Mouse (Mus musculus) gastrocnemius, adult 2 months (tissue): ENCODE results near the gene Phyhd1. TPM values are rescaled to one million over a fixed set of nuclear protein-coding genes. Genes with fewer than 3 reads are reported as not detected.

Experiments
- DNase-seq: peaks from one replicate; pipeline ENCODE4 v3.0.0; 2022
- H3K27ac ChIP-seq: fragments of 200-600 bp; 2 replicates; pipeline ENCODE4 v1.8.1; 2022; ENCODE audit warnings: mild to moderate bottlenecking
- H3K4me3 ChIP-seq: fragments of 200-600 bp; 2 replicates; pipeline ENCODE4 v1.8.1; 2022; ENCODE audit warnings: mild to moderate bottlenecking, moderate library complexity
- CTCF ChIP-seq: fragments of 200-600 bp; IDR thresholded peaks from 2 replicates; pipeline ENCODE4 v1.8.1; 2022; ENCODE audit warnings: antibody characterized with exemption, mild to moderate bottlenecking, moderate library complexity
- intact Hi-C: fragments of 180-260 bp; cut with DNase I; formaldehyde crosslinking; loops from one replicate; pipeline ENCODE4 v1.15.1; 2025
- total RNA-seq, 2 experiments: library from RNA; stranded (reverse); gene quantifications; 2 replicates each; pipeline ENCODE4 v1.2.3; 2021

Gene Phyhd1
- total RNA-seq, 2 experiments from 2014 or later, result 27.8 to 34.5 TPM

DNA sequence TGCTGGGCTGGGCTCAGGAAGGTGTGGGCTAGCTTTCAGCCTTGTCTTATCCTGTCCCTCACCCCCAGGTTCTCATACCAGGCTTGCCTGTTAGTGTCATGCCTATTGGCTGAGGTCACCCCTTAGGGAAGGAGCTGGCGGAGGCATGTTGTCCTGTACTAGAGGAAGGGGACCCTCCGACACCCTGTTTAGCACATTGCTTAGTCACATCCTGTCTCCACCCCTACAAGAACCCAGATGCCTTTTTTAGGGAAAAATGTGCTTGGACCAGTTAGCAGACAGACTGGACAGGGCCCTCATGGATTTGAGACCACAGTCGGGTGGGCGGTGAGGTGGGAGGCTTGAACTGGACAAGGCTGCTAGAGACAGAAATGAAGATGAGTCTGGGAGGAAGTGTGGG is 7.4 kb upstream of the Phyhd1 start:
- H3K4me3 ChIP-seq, result peak overlapping the region; percentile 60

DNA sequence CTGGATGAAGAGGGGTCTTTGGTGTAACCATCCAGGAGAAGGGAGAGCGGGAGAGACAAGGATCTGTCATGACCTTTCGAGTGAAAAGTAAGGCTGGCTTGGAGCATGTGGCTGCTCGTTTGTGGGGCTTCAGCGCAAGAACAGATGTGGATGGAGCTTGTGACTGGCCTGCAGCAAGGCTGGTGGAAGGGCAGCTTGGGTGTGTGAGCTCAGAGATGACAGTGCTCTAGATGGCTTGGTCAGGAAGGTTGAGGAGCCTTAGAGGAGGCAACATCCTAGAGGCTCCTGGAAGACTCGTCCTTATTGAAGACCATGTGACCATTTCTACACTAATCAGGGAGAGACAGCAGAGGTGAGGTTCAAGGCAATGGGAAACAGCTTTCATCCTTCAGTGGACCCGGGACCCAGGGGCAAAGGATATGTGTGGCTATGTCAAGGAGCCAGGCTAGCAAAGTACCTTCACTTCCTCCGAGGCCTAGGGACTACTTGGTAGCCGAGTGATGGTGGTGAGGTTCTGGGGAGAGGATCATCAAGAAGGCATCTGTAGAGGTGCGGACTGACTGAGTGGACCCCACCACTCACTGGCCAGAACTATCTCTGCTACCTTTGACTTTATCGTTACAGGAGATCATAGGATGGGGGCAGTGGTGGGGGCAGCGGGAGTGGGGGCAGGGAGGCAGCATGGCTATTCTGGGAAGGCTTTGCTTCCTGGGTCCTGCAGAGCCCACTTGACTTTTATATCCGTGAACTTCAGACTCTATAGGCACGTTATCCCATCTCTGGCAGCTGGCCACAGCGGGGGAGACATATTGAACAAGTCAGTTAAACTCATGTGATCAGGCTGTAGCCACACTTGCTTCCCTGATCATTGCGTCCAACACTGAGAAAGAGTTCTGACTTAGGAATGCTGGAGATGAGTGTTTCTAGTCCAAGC is 6.6 kb upstream of the Phyhd1 start:
- DNase-seq, result no peak
- Histone ChIP-seq H3K4me3 (peak overlapping the region; percentile 60), H3K27ac (peak overlapping the region; percentile 94)
- intact Hi-C loops, result no loop called here
- TF ChIP-seq CTCF, result no peak

More for the DNA sequence above, 7.4 kb upstream of the Phyhd1 start:
- DNase-seq, result peak; percentile 76
- TF ChIP-seq CTCF, result no peak
- intact Hi-C loops, result no loop called here
- peak overlapping the region; percentile 94 for H3K27ac ChIP-seq

DNA sequence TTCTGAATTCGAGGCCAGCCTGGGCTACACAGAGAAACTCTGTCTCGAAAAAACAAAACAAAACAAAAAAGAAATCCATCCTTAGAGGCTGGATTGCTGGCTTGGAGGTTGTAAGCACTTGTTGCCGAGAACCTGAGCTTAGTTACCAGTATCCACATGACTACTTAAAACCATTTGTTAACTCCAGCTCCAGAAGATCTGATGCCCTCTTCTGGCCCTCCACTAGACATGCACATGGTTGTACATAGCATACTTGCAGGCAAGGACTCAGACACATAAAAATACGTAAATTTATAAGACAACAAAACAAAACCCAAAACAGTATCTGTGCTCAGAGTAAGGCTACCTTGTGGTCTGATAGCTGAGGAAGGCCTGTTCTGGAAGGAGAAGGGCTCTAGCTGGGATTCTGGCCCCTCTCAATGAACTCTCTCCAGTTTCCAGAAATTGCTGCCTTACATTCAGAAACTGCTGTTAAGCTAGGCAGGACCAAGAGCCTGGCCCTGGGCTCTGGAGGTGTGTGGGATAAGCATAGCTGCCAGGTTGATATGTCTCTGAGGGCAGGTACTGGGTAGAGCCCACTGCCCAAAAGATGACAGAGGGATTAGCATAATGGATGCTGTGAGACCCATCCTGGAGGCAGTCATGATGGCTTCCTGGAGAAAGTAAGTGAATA is 4.8 kb upstream of the Phyhd1 start:
- intact Hi-C loops, result no loop called here
- TF ChIP-seq CTCF, result peak; percentile 35; the same call in 1 of the 2 replicates
- Histone ChIP-seq H3K27ac (peak overlapping the region; percentile 94), H3K4me3 (no peak overlapping the region)
- no peak for DNase-seq

DNA sequence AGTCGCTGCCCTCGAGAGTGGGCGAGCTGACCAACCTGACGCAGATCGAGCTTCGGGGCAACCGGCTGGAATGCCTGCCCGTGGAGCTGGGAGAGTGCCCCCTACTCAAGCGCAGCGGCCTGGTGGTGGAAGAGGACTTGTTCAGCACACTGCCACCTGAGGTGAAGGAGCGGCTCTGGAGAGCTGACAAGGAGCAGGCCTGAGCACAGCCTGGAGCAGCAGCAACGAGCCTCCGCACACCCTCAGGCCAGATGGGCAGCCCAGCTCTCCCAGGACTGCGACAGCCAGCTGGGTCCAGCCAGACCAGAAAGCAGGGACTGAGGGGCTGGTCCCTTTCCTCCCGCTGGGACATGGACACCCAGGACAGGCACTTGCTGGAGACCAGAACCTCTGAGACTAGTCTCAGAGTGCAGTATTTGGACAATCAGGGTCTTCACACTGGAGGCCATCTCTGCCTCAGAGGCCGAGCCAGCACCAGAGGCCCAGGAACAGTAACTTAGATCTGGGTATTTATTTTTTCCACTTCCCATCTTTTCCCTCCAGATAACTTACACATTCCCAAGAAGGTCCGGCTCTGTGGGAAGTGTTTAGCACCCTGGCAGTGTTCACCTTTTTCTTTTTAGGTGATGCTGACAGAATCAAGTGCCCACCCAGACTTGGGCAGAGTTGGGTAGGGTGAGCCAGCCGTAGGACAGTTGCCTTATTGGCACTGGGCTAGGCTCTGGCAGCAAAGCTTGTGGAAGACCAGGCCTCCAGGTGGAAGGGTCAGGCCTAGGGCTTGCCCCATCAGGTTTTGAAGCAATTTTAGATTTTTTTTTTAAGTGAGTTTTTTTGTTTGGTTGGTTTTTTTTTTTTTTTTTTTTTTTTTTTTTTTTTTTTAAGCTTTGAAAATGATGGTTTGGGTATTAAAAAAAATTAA is 3.8 kb upstream of the Phyhd1 start:
- no peak for TF ChIP-seq CTCF
- peak overlapping the region; percentile 94 for H3K27ac ChIP-seq
- intact Hi-C loops, result no loop called here
- DNase-seq, result no peak
- H3K4me3 ChIP-seq, result peak overlapping the region; percentile 32

DNA sequence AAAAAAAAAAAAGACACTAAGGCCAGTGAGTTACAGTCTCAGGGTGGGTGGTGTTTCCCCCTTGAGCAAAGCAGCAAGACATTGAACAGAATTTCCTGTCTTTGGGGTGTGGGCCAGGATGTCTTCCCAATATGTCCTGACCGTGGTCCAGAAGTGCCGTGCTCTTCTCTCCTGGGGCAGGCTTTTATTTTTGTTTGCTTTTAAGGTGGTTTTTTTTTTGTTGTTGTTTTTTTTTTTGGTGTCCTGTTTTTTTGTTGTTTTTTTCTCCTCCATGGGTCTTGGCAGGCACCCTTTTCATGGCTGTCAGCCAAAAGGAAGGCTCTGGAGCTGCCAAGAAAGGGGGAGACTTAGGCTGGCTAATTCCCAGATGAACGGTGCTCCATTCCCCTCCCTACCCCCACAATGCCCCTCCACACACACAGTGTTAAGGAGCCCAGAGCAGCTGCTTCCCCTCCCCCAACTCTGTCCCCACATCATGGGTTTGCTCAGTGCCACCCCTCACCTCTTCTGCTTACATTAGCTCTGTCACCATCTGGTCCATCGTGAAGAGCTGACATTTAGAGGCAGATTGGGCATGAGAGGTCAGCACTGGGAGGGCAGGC is 3.1 kb upstream of the Phyhd1 start:
- peak; percentile 62 for DNase-seq
- H3K4me3 ChIP-seq, result peak overlapping the region; percentile 15; the same call in 1 of the 2 replicates
- peak overlapping the region; percentile 94 for H3K27ac ChIP-seq
- intact Hi-C loops, result no loop called here
- TF ChIP-seq CTCF, result no peak

DNA sequence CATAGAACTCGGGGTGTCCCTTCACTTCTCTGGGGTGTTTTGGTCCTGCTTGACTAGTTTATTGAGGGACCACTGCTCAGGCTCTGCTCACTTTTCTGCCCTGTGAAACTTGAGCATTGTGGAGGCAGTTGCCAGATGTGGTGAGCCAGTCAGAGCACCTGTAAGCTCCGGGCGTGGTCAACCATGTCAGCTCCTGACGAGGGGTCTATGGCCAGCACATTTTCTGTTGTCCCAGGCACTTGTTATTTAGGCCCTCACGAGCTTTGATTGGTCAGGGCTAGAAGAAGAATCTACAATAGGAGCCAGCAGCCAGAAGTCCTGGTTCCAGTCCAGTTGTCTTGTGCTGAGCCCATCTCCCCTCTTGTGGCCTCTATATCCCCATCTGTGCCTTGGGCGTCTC is 2.2 kb upstream of the Phyhd1 start:
- intact Hi-C loops, result no loop called here
- peak overlapping the region; percentile 3; the same call in 1 of the 2 replicates for H3K4me3 ChIP-seq
- peak overlapping the region; percentile 94 for H3K27ac ChIP-seq
- no peak for TF ChIP-seq CTCF
- DNase-seq, result no peak

DNA sequence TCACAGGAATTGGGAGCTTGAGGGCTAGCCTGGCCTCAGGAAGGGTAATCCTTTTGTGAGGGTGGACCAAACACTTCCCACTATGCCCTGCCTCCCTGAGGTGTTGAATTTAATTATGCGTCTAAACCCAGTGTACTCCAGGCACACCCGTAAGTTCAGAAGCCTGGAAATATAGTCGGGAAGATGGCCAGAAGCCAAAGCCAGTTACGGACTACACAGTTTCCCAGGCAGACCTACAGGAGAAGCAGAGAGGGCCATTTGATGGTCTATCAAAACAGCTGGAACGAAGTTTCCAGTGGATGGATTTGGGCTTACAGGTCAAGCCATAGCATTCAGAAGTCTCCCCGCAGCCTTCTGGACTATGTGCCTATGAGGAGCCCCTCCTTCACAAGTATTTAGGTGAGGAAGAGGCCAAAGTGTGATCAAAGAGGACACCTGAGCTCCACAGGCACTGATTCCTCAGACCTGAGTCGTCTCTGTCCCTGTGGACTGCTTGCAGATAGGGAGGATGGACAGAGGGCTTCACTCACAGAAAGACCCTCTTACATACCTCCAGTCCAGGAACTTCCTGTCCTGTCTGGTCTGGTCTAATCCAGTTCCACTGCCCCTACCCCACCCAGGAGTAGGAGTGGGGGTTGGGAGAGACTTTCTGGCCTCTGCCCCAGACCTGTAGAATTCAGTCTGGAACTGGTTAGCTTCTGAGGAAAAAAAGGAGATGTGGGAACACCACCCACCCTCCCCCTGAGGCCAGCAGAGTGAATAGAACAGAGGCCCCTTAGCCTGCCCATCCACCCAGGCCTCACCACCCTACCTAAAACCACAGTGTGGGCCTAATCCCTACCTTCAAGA is 1.1 kb upstream of the Phyhd1 start:
- DNase-seq, result no peak
- intact Hi-C loops, result no loop called here
- Histone ChIP-seq H3K4me3 (no peak overlapping the region), H3K27ac (peak overlapping the region; percentile 94)
- TF ChIP-seq CTCF, result no peak

DNA sequence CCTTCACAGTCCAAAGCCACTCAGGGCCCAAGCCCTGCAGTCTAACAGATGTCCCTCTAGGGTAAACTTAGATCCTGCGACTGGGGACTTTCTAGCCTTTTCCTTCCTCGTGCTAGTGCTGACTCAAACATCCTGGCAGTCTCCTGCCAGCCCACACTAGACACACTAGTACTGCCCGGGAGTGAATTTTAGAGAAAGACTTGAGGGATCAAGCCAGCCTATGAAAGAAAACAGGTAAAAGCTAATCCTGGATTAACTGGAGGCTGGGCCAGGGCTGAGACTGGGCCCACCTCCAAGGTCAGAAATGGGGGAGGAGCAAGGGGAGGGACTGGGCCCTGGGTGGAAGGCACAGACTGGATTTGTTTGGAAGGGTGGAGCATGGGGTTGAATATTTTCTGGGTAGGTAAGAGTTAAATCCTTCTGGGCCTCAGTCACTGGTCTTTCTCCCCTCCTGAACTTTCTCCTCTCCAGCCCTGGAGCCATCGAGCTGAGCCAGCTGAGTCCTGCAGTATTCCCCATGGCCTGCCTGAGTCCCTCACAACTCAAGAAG is 464 bp downstream of the Phyhd1 start:
- peak overlapping the region; percentile 94 for H3K27ac ChIP-seq
- DNase-seq, result peak; percentile 88
- H3K4me3 ChIP-seq, result peak overlapping the region; percentile 60
- no peak for TF ChIP-seq CTCF
- intact Hi-C loops, result loop anchor here (1.0 kb wide), 1 partner anchor 29 kb away; the partner anchor contains the start of gene Lrrc8a

DNA sequence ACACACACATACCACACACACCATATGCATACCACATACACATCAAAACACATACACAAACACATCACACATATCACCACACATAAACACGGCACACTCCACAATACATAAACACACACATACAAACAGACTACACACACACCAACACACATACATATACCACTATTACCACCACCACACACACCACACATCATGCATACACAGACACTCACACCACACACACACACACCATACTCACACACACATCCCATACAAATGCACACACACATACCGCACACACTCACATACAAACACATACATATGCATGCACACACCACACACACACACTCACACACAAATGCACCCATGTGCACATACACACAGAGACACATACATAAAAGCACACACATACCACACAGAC is 1.5 kb downstream of the Phyhd1 start:
- no peak overlapping the region for H3K4me3 ChIP-seq
- H3K27ac ChIP-seq, result peak overlapping the region; percentile 86
- no peak for TF ChIP-seq CTCF
- intact Hi-C loops, result no loop called here
- no peak for DNase-seq

DNA sequence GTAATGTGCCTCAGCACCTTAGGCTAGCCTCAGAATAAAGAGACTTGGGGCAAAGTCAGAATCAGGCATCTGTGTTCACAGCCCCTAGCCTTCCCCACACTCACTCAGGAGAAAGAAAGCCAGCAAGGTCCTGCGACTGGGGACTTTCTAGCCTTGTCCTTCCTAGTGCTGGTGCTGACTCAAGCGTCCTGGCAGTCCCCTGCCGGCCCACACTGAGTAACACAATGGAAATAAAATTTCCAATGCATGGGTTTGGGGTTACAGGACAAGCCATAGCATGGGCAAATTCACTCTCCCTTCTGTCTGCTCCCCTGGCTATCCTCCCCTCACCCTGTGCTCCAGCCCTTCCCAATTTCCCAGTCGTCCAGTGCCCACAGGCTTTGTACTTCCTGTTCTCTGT is 2.4 kb downstream of the Phyhd1 start:
- TF ChIP-seq CTCF, result no peak
- H3K4me3 ChIP-seq, result peak overlapping the region; percentile 19; the same call in 1 of the 2 replicates
- intact Hi-C loops, result no loop called here
- DNase-seq, result no peak
- peak overlapping the region; percentile 86 for H3K27ac ChIP-seq
